Mouse (Mus musculus) midbrain, embryonic 16.5 days (tissue): ENCODE measurements at regions not wholly inside any gene's neighbourhood (a gene's known extent, or its start where the extent isn't known, plus 50 kb on each side); places are given as distances from the start of the nearest gene placed in this dataset.

ENCODE experiments used
- ATAC-seq: fragments of 200-750 bp; cut with Nextera tagmentation; 2 replicates; pipeline ENCODE4 v1.8.0; 2017; ENCODE audit warnings: moderate TSS enrichment
- H3K27ac ChIP-seq: fragments of 300-500 bp; sonication (generic); 2 replicates; pipeline ENCODE4 v1.5.1; 2014; ENCODE audit warnings: mild to moderate bottlenecking, low read length, mixed read lengths
- H3K27me3 ChIP-seq: fragments of 300-500 bp; sonication (generic); 2 replicates; pipeline ENCODE4 v1.6.1; 2014; ENCODE audit warnings: low read depth, low read length, mixed read lengths; ENCODE audit not compliant: control insufficient read depth, insufficient read depth
- H3K36me3 ChIP-seq: fragments of 300-500 bp; sonication (generic); 2 replicates; pipeline ENCODE4 v1.6.1; 2014; ENCODE audit warnings: mild to moderate bottlenecking, low read length, moderate library complexity, mixed read lengths; ENCODE audit not compliant: control insufficient read depth, insufficient read depth
- H3K4me1 ChIP-seq: fragments of 300-500 bp; sonication (generic); 2 replicates; pipeline ENCODE4 v1.6.1; 2014; ENCODE audit warnings: mild to moderate bottlenecking, low read length, mixed read lengths; ENCODE audit not compliant: control insufficient read depth, insufficient read depth
- H3K4me2 ChIP-seq: fragments of 300-500 bp; sonication (generic); 2 replicates; pipeline ENCODE4 v1.6.1; 2014; ENCODE audit warnings: mild to moderate bottlenecking, low read length, mixed read lengths
- H3K4me3 ChIP-seq: fragments of 300-500 bp; sonication (generic); 2 replicates; pipeline ENCODE4 v1.5.1; 2014; ENCODE audit warnings: low read depth, mild to moderate bottlenecking, low read length, moderate library complexity, mixed read lengths
- H3K9ac ChIP-seq: fragments of 300-500 bp; sonication (generic); 2 replicates; pipeline ENCODE4 v1.6.1; 2014; ENCODE audit warnings: low read depth, low read length, mixed read lengths
- H3K9me3 ChIP-seq: fragments of 300-500 bp; sonication (generic); replicated peaks from 2 replicates; pipeline ENCODE4 v1.6.1; 2014; ENCODE audit warnings: mild to moderate bottlenecking, low read length, mixed read lengths; ENCODE audit not compliant: control insufficient read depth, poor library complexity, severe bottlenecking
- WGBS: fragments of 180-500 bp; shearing (Covaris S2); extraction: QIAGEN DNeasy Blood & Tissue Kit; methylation state at CpG from one replicate; pipeline ENCODE4 v1.1.7; 2014; 5-methylcytosine and 5-hydroxymethylcytosine counted together

- 11% methylated on average over 15 of the region's 15 CpGs for WGBS
- Histone ChIP-seq H3K9ac (no peak overlapping the region), H3K27ac (no peak overlapping the region), H3K27me3 (peaks cover 8% of the 10 kb centered on the region), H3K36me3 (no peaks in the 10 kb centered on the region), H3K9me3 (no peaks in the 10 kb centered on the region), H3K4me3 (no peak overlapping the region), H3K4me2 (no peak overlapping the region), H3K4me1 (no peaks in the 10 kb centered on the region)
- no peak for ATAC-seq
Measured at GRCm38 (mm10) chr16:91156506-91156905, 61.6 kb upstream of the 4932438H23Rik start.

GRCm38 (mm10) chr16:91160679-91161078 is 64.6 kb upstream of the Olig2 start:
- no peak for ATAC-seq
- WGBS: 17% methylated on average over 8 of the region's 8 CpGs

GRCm38 (mm10) chr16:91161616-91162015 is 63.6 kb upstream of the Olig2 start:
- Histone ChIP-seq H3K4me1 (no peaks in the 10 kb centered on the region), H3K27me3 (peaks cover 12% of the 10 kb centered on the region; the same call in 1 of the 2 replicates), H3K27ac (no peak overlapping the region), H3K4me2 (no peak overlapping the region), H3K9ac (no peak overlapping the region), H3K4me3 (no peak overlapping the region), H3K9me3 (no peaks in the 10 kb centered on the region), H3K36me3 (no peaks in the 10 kb centered on the region)
- ATAC-seq: no peak
- 85% methylated on average over 6 of the region's 6 CpGs for WGBS

More at GRCm38 (mm10) chr16:91160679-91161078, 64.6 kb upstream of the Olig2 start:
- H3K27me3 ChIP-seq: peaks cover 16% of the 10 kb centered on the region
- no peak overlapping the region for H3K4me3 ChIP-seq
- H3K9me3 ChIP-seq: no peaks in the 10 kb centered on the region
- no peaks in the 10 kb centered on the region for H3K36me3 ChIP-seq
- H3K4me1 ChIP-seq: no peaks in the 10 kb centered on the region
- no peak overlapping the region for H3K27ac ChIP-seq
- H3K9ac ChIP-seq: no peak overlapping the region
- no peak overlapping the region for H3K4me2 ChIP-seq

- no peak overlapping the region for H3K4me3 ChIP-seq
- no peak overlapping the region for H3K9ac ChIP-seq
- no peaks in the 10 kb centered on the region for H3K9me3 ChIP-seq
- H3K27ac ChIP-seq: no peak overlapping the region
- WGBS: 84% methylated on average over 6 of the region's 6 CpGs
- peaks cover 8% of the 10 kb centered on the region; the same call in 1 of the 2 replicates for H3K27me3 ChIP-seq
- no peaks in the 10 kb centered on the region for H3K4me1 ChIP-seq
- ATAC-seq: no peak
- H3K36me3 ChIP-seq: no peaks in the 10 kb centered on the region
- no peak overlapping the region for H3K4me2 ChIP-seq
Measured at GRCm38 (mm10) chr16:91162381-91162780, 62.9 kb upstream of the Olig2 start.

GRCm38 (mm10) chr16:91165906-91166305 is 59.4 kb upstream of the Olig2 start:
- Histone ChIP-seq H3K4me2 (no peak overlapping the region), H3K4me1 (peaks cover 9% of the 10 kb centered on the region), H3K9me3 (no peaks in the 10 kb centered on the region), H3K27me3 (peaks cover 20% of the 10 kb centered on the region), H3K36me3 (no peaks in the 10 kb centered on the region), H3K27ac (no peak overlapping the region), H3K9ac (no peak overlapping the region), H3K4me3 (no peak overlapping the region)
- no peak for ATAC-seq
- 71% methylated on average over 4 of the region's 4 CpGs for WGBS

GRCm38 (mm10) chr16:91166866-91167265 is 58.4 kb upstream of the Olig2 start:
- Histone ChIP-seq H3K4me2 (no peak overlapping the region), H3K27me3 (peaks cover 19% of the 10 kb centered on the region), H3K4me1 (peaks cover 9% of the 10 kb centered on the region), H3K9me3 (no peaks in the 10 kb centered on the region), H3K9ac (no peak overlapping the region), H3K27ac (no peak overlapping the region), H3K4me3 (no peak overlapping the region), H3K36me3 (no peaks in the 10 kb centered on the region)
- peak; percentile 42; the same call in 1 of the 2 replicates for ATAC-seq

- no peaks in the 10 kb centered on the region for H3K9me3 ChIP-seq
- WGBS: 25% methylated on average over 7 of the region's 7 CpGs
- H3K4me1 ChIP-seq: peaks cover 11% of the 10 kb centered on the region
- H3K4me3 ChIP-seq: no peak overlapping the region
- no peak overlapping the region for H3K9ac ChIP-seq
- H3K27me3 ChIP-seq: peaks cover 23% of the 10 kb centered on the region
- no peak for ATAC-seq
- no peak overlapping the region for H3K27ac ChIP-seq
- H3K4me2 ChIP-seq: no peak overlapping the region
- H3K36me3 ChIP-seq: no peaks in the 10 kb centered on the region
Measured at GRCm38 (mm10) chr16:91168398-91168797, 56.9 kb upstream of the Olig2 start.

GRCm38 (mm10) chr16:91169829-91170228 is 55.4 kb upstream of the Olig2 start:
- Histone ChIP-seq H3K9me3 (no peaks in the 10 kb centered on the region), H3K36me3 (no peaks in the 10 kb centered on the region), H3K4me3 (peak overlapping the region; percentile 14), H3K27ac (no peak overlapping the region), H3K4me2 (peak overlapping the region; percentile 53), H3K9ac (no peak overlapping the region), H3K27me3 (peaks cover 23% of the 10 kb centered on the region), H3K4me1 (peaks cover 17% of the 10 kb centered on the region)
- WGBS: under 1% methylated on average over 16 of the region's 16 CpGs
- ATAC-seq: no peak

- no peak overlapping the region for H3K9ac ChIP-seq
- peaks cover 28% of the 10 kb centered on the region for H3K27me3 ChIP-seq
- H3K4me2 ChIP-seq: no peak overlapping the region
- H3K4me3 ChIP-seq: no peak overlapping the region
- H3K27ac ChIP-seq: no peak overlapping the region
- WGBS: 21% methylated on average over 14 of the region's 14 CpGs
- H3K9me3 ChIP-seq: no peaks in the 10 kb centered on the region
- H3K36me3 ChIP-seq: no peaks in the 10 kb centered on the region
- no peak for ATAC-seq
- peaks cover 17% of the 10 kb centered on the region for H3K4me1 ChIP-seq
Measured at GRCm38 (mm10) chr16:91171911-91172440, 53.3 kb upstream of the Olig2 start.
